ENCODE assay signal across 13 mouse cellular contexts in genomic region chr2:146470947-146471346, GRCm38 (mm10). TPM values are rescaled to one million over a fixed set of nuclear protein-coding genes. Genes with fewer than 3 reads are reported as not detected.
A peak's percentile ranks its signal among the peaks of the same experiment; 100 is the strongest.
DNase-seq lines count a peak whose midpoint lies in the region; ATAC-seq lines count a peak whose summit lies in the region.
"Had no signal": no experiment of that assay in that cellular context is flagged by ENCODE, and none has a peak within 500 bp of the region (broad histone marks: within the 10 kb centered on the region; RNA-seq: fewer than 3 reads in every experiment).

No protein-coding gene starts in this region.

- DNase-seq in kidney, adult 9 months, result peak; percentile 11
- no peak for DNase-seq in kidney, adult 8-10 months
- DNase-seq in 416B (ENCODE audit: low read depth) (peak; percentile 12), MN1 (ENCODE audit: low spot score) (no peak)
- peak; percentile 16 for DNase-seq in c-Kit-positive CD71-positive TER-119-positive erythroid progenitor cells, embryonic 14.5 days (ENCODE audit: low spot score)
- no peak for DNase-seq in layer of hippocampus, adult 18-20 months (ENCODE audit: low spot score in 2 of 2)
- DNase-seq in gastrocnemius, postnatal 10 days, result no peak
- DNase-seq: cerebellum, adult 9-11 months; lung, postnatal 14 days had no signal

- ATAC-seq in liver, embryonic 12.5 days, result peak; percentile 21; the same call in 1 of the 2 replicates

- H3K4me2 ChIP-seq in liver, embryonic 12.5 days, result no peak overlapping the region
- H3K4me2 ChIP-seq: embryonic facial prominence, embryonic 15.5 days had no signal

- no peak overlapping the region for H3K27ac ChIP-seq in liver, embryonic 12.5 days
- H3K27ac ChIP-seq: embryonic facial prominence, embryonic 15.5 days; hindbrain, embryonic 10.5 days had no signal

- peaks cover 16% of the 10 kb centered on the region for H3K4me1 ChIP-seq in liver, embryonic 12.5 days
- H3K4me1 ChIP-seq: embryonic facial prominence, embryonic 15.5 days; hindbrain, embryonic 10.5 days had no signal

- WGBS in liver, embryonic 12.5 days (ENCODE audit: insufficient replicate concordance), result 57% methylated on average over 5 of the region's 5 CpGs

- no peak overlapping the region for H3K9ac ChIP-seq in liver, embryonic 12.5 days
- H3K9ac ChIP-seq: embryonic facial prominence, embryonic 15.5 days had no signal

- H3K4me3 ChIP-seq in liver, embryonic 12.5 days, result no peak overlapping the region
- H3K4me3 ChIP-seq: embryonic facial prominence, embryonic 15.5 days; hindbrain, embryonic 10.5 days; myocyte had no signal

- no peaks in the 10 kb centered on the region for H3K36me3 ChIP-seq in liver, embryonic 12.5 days
- H3K36me3 ChIP-seq: embryonic facial prominence, embryonic 15.5 days; hindbrain, embryonic 10.5 days had no signal

- no peaks in the 10 kb centered on the region for H3K27me3 ChIP-seq in liver, embryonic 12.5 days (replicated peaks)
- H3K27me3 ChIP-seq: embryonic facial prominence, embryonic 15.5 days had no signal

- H3K9me3 ChIP-seq in liver, embryonic 12.5 days (replicated peaks), result no peaks in the 10 kb centered on the region
- H3K9me3 ChIP-seq: embryonic facial prominence, embryonic 15.5 days; hindbrain, embryonic 10.5 days had no signal

RNA-seq across cellular contexts. Expression of gene Ralgapa2, which starts 41.2 kb away (rescaled TPM):
- 6.5 and 7.8 TPM in 2 replicates for polyA plus RNA-seq in liver, embryonic 12.5 days (2016; fragmentation: Nextera tagmentation; extraction: Ambion mirVana)
- total RNA-seq in layer of hippocampus, adult 18-20 months (2021), result 10 to 100 TPM; 19.0 to 21.3 TPM
- total RNA-seq in gastrocnemius, postnatal 10 days (2021), result 1 to 10 TPM; 4.2 to 7.0 TPM

Comparison
In these comparisons a context has a peak if more than half of its experiments do, and no peak if none do; other contexts are left out.
1. DNase-seq: peak in kidney, adult 9 months (single experiment), 416B (single experiment) and c-Kit-positive CD71-positive TER-119-positive erythroid progenitor cells, embryonic 14.5 days (single experiment); none in kidney, adult 8-10 months (0 of 2), MN1 (single experiment), layer of hippocampus, adult 18-20 months (0 of 2) and gastrocnemius, postnatal 10 days (single experiment).